Mouse (Mus musculus): ENCODE results near the gene Alg5.

DNA sequence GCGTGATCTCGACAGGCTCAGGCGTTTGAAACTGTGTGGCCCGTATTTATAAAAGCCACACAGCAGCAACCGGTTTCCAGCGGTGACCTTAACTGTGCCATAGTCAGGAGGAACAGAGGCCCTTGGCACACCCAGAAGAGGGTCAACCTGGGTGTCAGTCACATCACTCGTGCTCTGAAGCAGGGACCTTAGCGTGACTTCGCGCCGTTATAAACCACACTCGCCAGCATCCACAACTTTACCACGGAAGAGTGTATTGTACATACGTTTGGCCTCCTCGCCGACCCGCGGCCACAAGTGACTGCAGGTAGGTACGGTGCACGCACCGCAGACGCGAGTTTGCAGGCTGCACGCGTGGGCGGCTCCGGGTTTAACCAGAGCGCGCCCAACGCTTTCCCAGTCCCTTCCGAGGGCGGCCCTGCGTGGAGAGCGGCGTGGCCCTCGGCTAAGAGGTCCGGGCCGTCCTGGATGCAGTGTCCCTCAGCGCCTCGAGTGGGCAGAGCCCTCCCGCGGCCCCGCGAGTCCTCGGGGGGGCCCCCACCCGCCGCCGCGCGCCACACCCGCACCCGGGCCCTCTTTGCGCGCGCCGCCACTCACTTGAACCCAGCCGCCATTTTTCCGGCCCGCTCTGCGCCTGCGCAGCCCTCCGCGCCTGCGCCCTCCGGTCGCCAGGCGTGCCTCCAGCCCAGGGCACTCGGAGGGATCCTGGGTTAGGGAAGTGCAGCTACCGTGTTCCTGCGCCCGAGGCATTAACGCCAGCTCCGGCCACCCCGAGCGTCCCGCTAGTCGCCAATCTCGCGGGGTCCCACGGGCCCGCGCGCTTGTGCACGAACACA, 710 bp upstream of the Alg5 start:
- peak; percentile 91; the same call in 1 of the 2 replicates for TF ChIP-seq POLR2A (IDR thresholded peaks at IDR 0.05; ENCODE audit: borderline replicate concordance, control insufficient read depth, low read depth, low read length)
- TF ChIP-seq CTCF (IDR thresholded peaks at IDR 0.05; ENCODE audit: control insufficient read depth, insufficient read depth, low read length), result no peak

Data from bone marrow, adult 2 months (tissue).